Mouse (Mus musculus) hindbrain, embryonic 11.5 days (tissue): Measurements from ENCODE around the gene Ccdc50. TPM values are rescaled to one million over a fixed set of nuclear protein-coding genes. Genes with fewer than 3 reads are reported as not detected.

Experiments used
- ATAC-seq: fragments of 200-750 bp; cut with Nextera tagmentation; 2 replicates; pipeline ENCODE4 v1.8.0; 2017; ENCODE audit warnings: mild to moderate bottlenecking, moderate TSS enrichment, moderate library complexity; ENCODE audit not compliant: low FRiP score
- DNase-seq: peaks from one replicate; pipeline ENCODE4 v3.0.0-alpha.2; 2015; ENCODE audit warnings: low spot score
- H3K27ac ChIP-seq: fragments of 300-500 bp; sonication (generic); 2 replicates; pipeline ENCODE4 v1.5.1; 2014; ENCODE audit warnings: mild to moderate bottlenecking, low read depth, low read length
- H3K27me3 ChIP-seq: fragments of 300-500 bp; sonication (generic); 2 replicates; pipeline ENCODE4 v1.6.1; 2014; ENCODE audit warnings: mild to moderate bottlenecking, low read length, moderate library complexity, mixed read lengths; ENCODE audit not compliant: control insufficient read depth, insufficient read depth
- H3K36me3 ChIP-seq: fragments of 300-500 bp; sonication (generic); 2 replicates; pipeline ENCODE4 v1.6.1; 2014; ENCODE audit warnings: mild to moderate bottlenecking, low read length, moderate library complexity, mixed read lengths; ENCODE audit not compliant: control insufficient read depth, insufficient read depth
- H3K4me1 ChIP-seq: fragments of 300-500 bp; sonication (generic); replicated peaks from 2 replicates; pipeline ENCODE4 v1.6.1; 2014; ENCODE audit warnings: low read length, mixed read lengths; ENCODE audit not compliant: control insufficient read depth, insufficient read depth
- H3K4me2 ChIP-seq: fragments of 300-500 bp; sonication (generic); replicated peaks from 2 replicates; pipeline ENCODE4 v1.6.1; 2014; ENCODE audit warnings: mild to moderate bottlenecking, low read depth, low read length
- H3K4me3 ChIP-seq: fragments of 300-500 bp; sonication (generic); 2 replicates; pipeline ENCODE4 v1.5.1; 2014; ENCODE audit warnings: low read depth, low read length
- H3K9ac ChIP-seq: fragments of 300-500 bp; sonication (generic); 2 replicates; pipeline ENCODE4 v1.6.1; 2014; ENCODE audit warnings: low read depth, low read length
- H3K9me3 ChIP-seq: fragments of 300-500 bp; sonication (generic); 2 replicates; pipeline ENCODE4 v1.6.1; 2016; ENCODE audit warnings: low read length; ENCODE audit not compliant: control insufficient read depth
- WGBS: fragments of 180-500 bp; shearing (Covaris S2); extraction: QIAGEN DNeasy Blood & Tissue Kit; methylation state at CpG from one replicate; pipeline ENCODE4 v1.1.7; 2014; 5-methylcytosine and 5-hydroxymethylcytosine counted together
- polyA plus RNA-seq: library from polyadenylated mRNA; unstranded; fragments of >200 nt; fragmentation: Nextera tagmentation; extraction: Ambion mirVana; gene quantifications from 2 replicates; pipeline ENCODE4 v1.2.1, GENCODE M21; 2014

Gene Ccdc50
- polyA plus RNA-seq, 1 experiment from 2014 or later = 84.9 TPM

GRCm38 (mm10) chr16:27404107-27404506 is 15.4 kb downstream of the Ccdc50 start:
- no peak overlapping the region for H3K4me2 ChIP-seq
- no peak overlapping the region for H3K9ac ChIP-seq
- no peaks in the 10 kb centered on the region for H3K27me3 ChIP-seq

GRCm38 (mm10) chr16:27416937-27417584 is 28.4 kb downstream of the Ccdc50 start:
- Histone ChIP-seq H3K9me3 (no peaks in the 10 kb centered on the region), H3K4me1 (no peaks in the 10 kb centered on the region), H3K4me2 (no peak overlapping the region), H3K36me3 (peaks cover 18% of the 10 kb centered on the region), H3K27ac (no peak overlapping the region), H3K27me3 (no peaks in the 10 kb centered on the region), H3K4me3 (no peak overlapping the region), H3K9ac (no peak overlapping the region)
- 94% methylated on average over 6 of the region's 6 CpGs for WGBS
- DNase-seq (no peak), ATAC-seq (no peak)

More at GRCm38 (mm10) chr16:27404107-27404506, 15.4 kb downstream of the Ccdc50 start:
- Histone ChIP-seq H3K9me3 (no peaks in the 10 kb centered on the region), H3K36me3 (no peaks in the 10 kb centered on the region), H3K27ac (no peak overlapping the region), H3K4me3 (no peak overlapping the region), H3K4me1 (no peaks in the 10 kb centered on the region)
- ATAC-seq (no peak), DNase-seq (no peak)

- Histone ChIP-seq H3K36me3 (peaks cover 23% of the 10 kb centered on the region), H3K9ac (no peak overlapping the region), H3K4me1 (no peaks in the 10 kb centered on the region)
Observed at GRCm38 (mm10) chr16:27417632-27418031, 29.0 kb downstream of the Ccdc50 start.

GRCm38 (mm10) chr16:27420982-27421381 is 32.3 kb downstream of the Ccdc50 start:
- Histone ChIP-seq H3K9me3 (no peaks in the 10 kb centered on the region), H3K27ac (no peak overlapping the region), H3K9ac (no peak overlapping the region), H3K4me1 (no peaks in the 10 kb centered on the region), H3K27me3 (no peaks in the 10 kb centered on the region), H3K4me3 (no peak overlapping the region), H3K36me3 (peaks cover 23% of the 10 kb centered on the region), H3K4me2 (no peak overlapping the region)
- no peak for DNase-seq
- WGBS = 97% methylated on average over 3 of the region's 3 CpGs
- no peak for ATAC-seq

More at GRCm38 (mm10) chr16:27417632-27418031, 29.0 kb downstream of the Ccdc50 start:
- Histone ChIP-seq H3K27ac (no peak overlapping the region), H3K4me3 (no peak overlapping the region), H3K27me3 (no peaks in the 10 kb centered on the region), H3K4me2 (no peak overlapping the region), H3K9me3 (no peaks in the 10 kb centered on the region)
- WGBS = 92% methylated on average over 3 of the region's 3 CpGs
- DNase-seq = no peak
- no peak for ATAC-seq

GRCm38 (mm10) chr16:27435034-27435433 is 46.4 kb downstream of the Ccdc50 start:
- Histone ChIP-seq H3K4me1 (no peaks in the 10 kb centered on the region), H3K9ac (no peak overlapping the region), H3K36me3 (no peaks in the 10 kb centered on the region), H3K27me3 (no peaks in the 10 kb centered on the region), H3K4me3 (no peak overlapping the region), H3K4me2 (no peak overlapping the region), H3K9me3 (no peaks in the 10 kb centered on the region), H3K27ac (no peak overlapping the region)
- 91% methylated on average over 3 of the region's 3 CpGs for WGBS
- no peak for ATAC-seq
- DNase-seq = no peak

GRCm38 (mm10) chr16:27443941-27444340 is 55.3 kb downstream of the Ccdc50 start:
- Histone ChIP-seq H3K4me1 (no peaks in the 10 kb centered on the region), H3K4me3 (no peak overlapping the region), H3K4me2 (no peak overlapping the region), H3K27ac (no peak overlapping the region), H3K9ac (no peak overlapping the region), H3K9me3 (no peaks in the 10 kb centered on the region), H3K27me3 (no peaks in the 10 kb centered on the region), H3K36me3 (no peaks in the 10 kb centered on the region)
- 93% methylated on average over 3 of the region's 3 CpGs for WGBS
- ATAC-seq (no peak), DNase-seq (no peak)

- DNase-seq (no peak), ATAC-seq (no peak)
- Histone ChIP-seq H3K36me3 (no peaks in the 10 kb centered on the region), H3K27ac (no peak overlapping the region), H3K4me1 (no peaks in the 10 kb centered on the region), H3K27me3 (no peaks in the 10 kb centered on the region), H3K4me3 (no peak overlapping the region), H3K9me3 (no peaks in the 10 kb centered on the region), H3K4me2 (no peak overlapping the region), H3K9ac (no peak overlapping the region)
- 91% methylated on average over 5 of the region's 5 CpGs for WGBS
Observed at GRCm38 (mm10) chr16:27449360-27449759, 60.7 kb downstream of the Ccdc50 start.

- no peaks in the 10 kb centered on the region for H3K9me3 ChIP-seq
- no peak overlapping the region for H3K9ac ChIP-seq
- H3K4me1 ChIP-seq = no peaks in the 10 kb centered on the region
- no peaks in the 10 kb centered on the region for H3K27me3 ChIP-seq
- no peak overlapping the region for H3K4me2 ChIP-seq
- no peaks in the 10 kb centered on the region for H3K36me3 ChIP-seq
- ATAC-seq (no peak), DNase-seq (no peak)
- no peak overlapping the region for H3K4me3 ChIP-seq
- H3K27ac ChIP-seq = no peak overlapping the region
- WGBS = 91% methylated on average over 2 of the region's 2 CpGs
Observed at GRCm38 (mm10) chr16:27450655-27451054, 62.0 kb downstream of the Ccdc50 start.

GRCm38 (mm10) chr16:27453396-27453795 is 64.7 kb downstream of the Ccdc50 start:
- no peak overlapping the region for H3K4me3 ChIP-seq
- H3K4me2 ChIP-seq = no peak overlapping the region
- H3K9me3 ChIP-seq = no peaks in the 10 kb centered on the region
- H3K9ac ChIP-seq = no peak overlapping the region
- WGBS = 75% methylated on average over 3 of the region's 3 CpGs
- no peak overlapping the region for H3K27ac ChIP-seq
- ATAC-seq = no peak
- H3K27me3 ChIP-seq = no peaks in the 10 kb centered on the region
- DNase-seq = no peak
- H3K36me3 ChIP-seq = no peaks in the 10 kb centered on the region
- no peaks in the 10 kb centered on the region for H3K4me1 ChIP-seq
